Mouse (Mus musculus) urinary bladder, postnatal 14 days (tissue): ENCODE measurements at regions not wholly inside any gene's neighbourhood (a gene's known extent, or its start where the extent isn't known, plus 50 kb on each side); places are given as distances from the start of the nearest gene placed in this dataset.

Source experiments
- DNase-seq: peaks from one replicate; pipeline ENCODE4 v3.0.0; 2021; ENCODE audit warnings: low spot score

DNA sequence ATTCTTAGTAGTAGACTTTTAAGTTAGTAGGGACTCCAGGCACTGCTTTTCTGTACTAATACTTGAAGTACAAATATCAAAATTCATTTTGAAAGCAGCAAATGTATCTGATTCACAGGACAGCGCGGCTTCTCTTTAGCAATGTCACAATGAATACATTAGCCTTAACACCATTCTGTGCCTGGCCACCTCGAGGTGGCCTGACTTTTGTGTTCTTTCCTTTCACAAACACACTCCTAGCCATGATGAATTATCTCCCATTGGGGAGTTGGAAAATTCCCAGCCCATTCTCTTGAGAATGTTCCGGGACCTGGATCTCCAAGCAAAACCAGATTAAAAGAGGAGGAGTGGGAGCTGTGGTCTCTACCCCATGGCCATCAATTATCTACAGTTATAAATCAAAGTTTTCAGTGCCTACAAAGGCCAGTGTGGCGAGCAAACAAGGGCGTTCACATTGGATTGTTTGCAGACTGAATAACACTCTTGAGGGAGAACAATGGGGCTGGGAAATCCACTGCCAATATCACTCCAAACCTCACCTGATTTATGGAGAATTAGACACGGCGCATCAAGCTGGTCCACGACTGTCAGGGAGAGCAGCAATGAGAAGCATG lies 82.7 kb upstream of the Rarb start:
- DNase-seq, result no peak

DNA sequence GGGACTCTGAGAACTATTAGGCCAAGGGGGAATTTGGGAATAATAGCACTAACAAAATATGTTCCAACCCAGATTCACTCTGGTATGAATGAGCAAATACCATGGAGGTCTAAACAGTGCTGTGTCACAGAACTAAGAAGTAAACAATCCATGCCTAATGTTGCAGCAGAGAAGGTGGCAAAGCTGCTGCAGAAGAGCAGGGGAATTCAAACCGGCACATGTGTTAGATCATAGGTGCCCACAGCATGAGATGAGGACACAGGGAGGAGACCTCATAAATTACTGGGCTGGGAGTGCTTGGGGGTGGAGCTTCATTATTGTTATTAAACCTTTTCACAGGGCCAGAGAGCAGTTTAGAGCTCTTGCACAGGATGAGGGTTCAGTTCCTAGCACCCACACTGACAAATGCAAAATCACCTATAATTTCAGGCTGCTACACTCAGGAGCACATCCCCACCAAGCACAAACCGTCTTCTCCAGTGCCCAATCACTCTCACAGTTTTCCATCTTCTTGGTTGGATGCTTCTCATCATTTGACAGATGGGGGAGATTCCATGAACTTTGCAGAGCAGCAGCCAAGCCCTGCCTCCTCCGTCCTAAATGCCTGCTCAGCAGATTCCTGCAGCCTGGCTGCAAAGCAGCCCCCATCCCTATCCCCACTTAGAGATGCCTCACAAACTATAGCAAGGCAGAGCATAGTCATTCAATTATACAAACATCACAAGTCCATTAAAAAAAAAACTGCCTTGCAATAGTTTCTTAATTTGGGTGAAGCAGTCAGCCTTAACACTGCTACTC lies 79.0 kb upstream of the Rarb start:
- no peak for DNase-seq

DNA sequence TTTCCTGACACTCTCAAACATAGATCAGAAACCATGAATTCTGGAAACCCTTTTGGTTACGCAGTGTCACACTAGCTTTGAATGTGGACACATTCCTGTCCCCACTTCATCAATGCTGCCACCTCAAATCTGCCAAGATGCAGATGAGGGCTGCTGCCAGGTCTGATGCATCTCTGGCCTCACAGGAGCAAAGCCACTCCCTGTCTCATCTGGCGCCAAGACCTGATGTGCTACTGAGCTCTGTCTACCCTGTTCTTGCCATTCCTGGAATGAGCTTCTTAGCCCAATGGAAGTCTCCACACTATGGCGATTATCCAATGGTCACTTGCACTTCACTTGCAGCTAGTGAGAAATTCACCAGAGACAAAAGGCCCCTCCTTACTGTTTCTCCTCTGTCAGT lies 78.0 kb upstream of the Rarb start:
- no peak for DNase-seq

DNA sequence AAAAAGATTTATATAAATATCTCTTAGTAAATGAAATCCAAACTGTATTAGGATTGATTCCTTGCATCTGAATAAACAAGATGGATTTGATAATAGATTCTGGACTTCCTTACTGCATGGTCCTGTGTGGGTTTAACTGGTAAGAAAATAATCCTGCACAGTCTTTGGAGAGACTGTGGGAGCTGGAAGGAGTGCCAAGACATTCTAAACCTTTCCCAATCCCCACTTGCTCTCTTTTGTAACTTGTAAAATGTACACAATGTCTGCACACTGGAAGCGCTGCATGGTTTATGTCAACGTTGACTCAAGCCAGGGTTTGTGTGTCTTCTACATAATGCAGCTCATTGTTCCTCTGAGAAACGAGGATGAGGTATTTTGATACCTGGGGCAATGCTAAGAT lies 62.3 kb upstream of the Rarb start:
- DNase-seq, result no peak

DNA sequence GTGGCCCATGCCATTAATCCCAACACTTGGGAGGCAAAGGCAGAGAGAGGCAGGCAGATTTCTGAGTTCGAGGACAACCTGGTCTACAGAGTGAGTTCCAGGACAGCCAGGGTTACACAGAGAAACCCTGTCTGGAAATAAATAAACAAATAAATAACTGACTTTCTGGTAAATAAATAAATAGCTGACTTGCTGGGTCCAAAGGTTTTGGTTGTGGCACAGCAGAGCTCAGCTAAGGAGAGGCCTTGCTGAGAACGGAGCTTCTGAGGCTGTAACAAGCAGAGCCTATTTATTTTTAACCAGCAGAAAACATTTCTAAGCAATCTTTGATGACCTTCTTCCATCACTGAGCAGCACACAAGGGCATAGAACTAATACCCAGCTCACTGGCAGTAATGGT lies 50.3 kb upstream of the Rarb start:
- DNase-seq, result no peak
